Mouse (Mus musculus) hindbrain, embryonic 14.5 days (tissue): ENCODE measurements around the gene Lmna. TPM values are rescaled to one million over a fixed set of nuclear protein-coding genes. Genes with fewer than 3 reads are reported as not detected.

Experiments
- ATAC-seq: fragments of 200-750 bp; cut with Nextera tagmentation; 2 replicates; pipeline ENCODE4 v1.8.0; 2017; ENCODE audit warnings: moderate number of reproducible peaks, mild to moderate bottlenecking, moderate TSS enrichment, moderate library complexity; ENCODE audit not compliant: low FRiP score
- DNase-seq: peaks from one replicate; pipeline ENCODE4 v3.0.0-alpha.2; 2015; ENCODE audit warnings: low spot score
- H3K27ac ChIP-seq: fragments of 300-500 bp; sonication (generic); 2 replicates; pipeline ENCODE4 v1.5.1; 2014; ENCODE audit warnings: mild to moderate bottlenecking, moderate library complexity
- H3K27me3 ChIP-seq: fragments of 300-500 bp; sonication (generic); 2 replicates; pipeline ENCODE4 v1.6.1; 2014; ENCODE audit warnings: mild to moderate bottlenecking, low read length, mixed read lengths; ENCODE audit not compliant: control insufficient read depth, insufficient read depth
- H3K36me3 ChIP-seq: fragments of 300-500 bp; sonication (generic); replicated peaks from 2 replicates; pipeline ENCODE4 v1.6.1; 2014; ENCODE audit not compliant: control insufficient read depth, insufficient read depth
- H3K4me1 ChIP-seq: fragments of 300-500 bp; sonication (generic); replicated peaks from 2 replicates; pipeline ENCODE4 v1.6.1; 2014; ENCODE audit warnings: antibody characterized with exemption, low read length, mixed read lengths; ENCODE audit not compliant: control insufficient read depth, insufficient read depth
- H3K4me2 ChIP-seq: fragments of 300-500 bp; sonication (generic); replicated peaks from 2 replicates; pipeline ENCODE4 v1.6.1; 2014; ENCODE audit warnings: mild to moderate bottlenecking, moderate library complexity
- H3K4me3 ChIP-seq: fragments of 300-500 bp; sonication (generic); replicated peaks from 2 replicates; pipeline ENCODE4 v1.5.1; 2014; ENCODE audit warnings: mild to moderate bottlenecking, low read length
- H3K9ac ChIP-seq: fragments of 300-500 bp; sonication (generic); 2 replicates; pipeline ENCODE4 v1.6.1; 2014
- H3K9me3 ChIP-seq: fragments of 300-500 bp; sonication (generic); 2 replicates; pipeline ENCODE4 v1.6.1; 2016; ENCODE audit warnings: low read length; ENCODE audit not compliant: control insufficient read depth
- WGBS: fragments of 180-500 bp; shearing (Covaris S2); extraction: QIAGEN DNeasy Blood & Tissue Kit; methylation state at CpG from one replicate; pipeline ENCODE4 v1.1.7; 2014; 5-methylcytosine and 5-hydroxymethylcytosine counted together
- polyA plus RNA-seq: library from polyadenylated mRNA; unstranded; fragments of >200 nt; fragmentation: Nextera tagmentation; extraction: Ambion mirVana; gene quantifications from 2 replicates; pipeline ENCODE4 v1.2.1, GENCODE M21; 2014

Lmna gene
- polyA plus RNA-seq, 1 experiment from 2014 or later, result 44.3 TPM

- no peaks in the 10 kb centered on the region for H3K27me3 ChIP-seq
- ATAC-seq (no peak), DNase-seq (no peak)
- H3K27ac ChIP-seq, result no peak overlapping the region
- H3K9me3 ChIP-seq, result no peaks in the 10 kb centered on the region
- H3K4me1 ChIP-seq, result no peaks in the 10 kb centered on the region
- H3K9ac ChIP-seq, result no peak overlapping the region
- 72% methylated on average over 12 of the region's 12 CpGs for WGBS
- no peak overlapping the region for H3K4me3 ChIP-seq
- peaks cover 67% of the 10 kb centered on the region for H3K36me3 ChIP-seq
- no peak overlapping the region for H3K4me2 ChIP-seq
Observed at GRCm38 (mm10) chr3:88450379-88451131, 59.2 kb downstream of the Lmna start.

- Histone ChIP-seq H3K27ac (no peak overlapping the region), H3K27me3 (no peaks in the 10 kb centered on the region), H3K9ac (peak overlapping the region; percentile 32; the same call in 1 of the 2 replicates), H3K4me3 (no peak overlapping the region), H3K36me3 (peaks cover 76% of the 10 kb centered on the region), H3K9me3 (no peaks in the 10 kb centered on the region), H3K4me2 (peak overlapping the region; percentile 37), H3K4me1 (no peaks in the 10 kb centered on the region)
- ATAC-seq (no peak), DNase-seq (no peak)
- 7% methylated on average over 21 of the region's 21 CpGs for WGBS
Observed at GRCm38 (mm10) chr3:88449395-88450023, 60.2 kb downstream of the Lmna start.

- H3K9ac ChIP-seq, result no peak overlapping the region
- peaks cover 75% of the 10 kb centered on the region for H3K36me3 ChIP-seq
- ATAC-seq, result no peak
- WGBS, result 91% methylated on average over 8 of the region's 8 CpGs
- no peaks in the 10 kb centered on the region for H3K4me1 ChIP-seq
- H3K4me3 ChIP-seq, result no peak overlapping the region
- H3K27ac ChIP-seq, result no peak overlapping the region
- no peaks in the 10 kb centered on the region for H3K27me3 ChIP-seq
- no peak overlapping the region for H3K4me2 ChIP-seq
- H3K9me3 ChIP-seq, result no peaks in the 10 kb centered on the region
- DNase-seq, result no peak
Observed at GRCm38 (mm10) chr3:88448443-88448842, 61.3 kb downstream of the Lmna start.

- Histone ChIP-seq H3K4me1 (no peaks in the 10 kb centered on the region), H3K27me3 (no peaks in the 10 kb centered on the region), H3K27ac (no peak overlapping the region), H3K9ac (no peak overlapping the region), H3K36me3 (peaks cover 79% of the 10 kb centered on the region), H3K9me3 (no peaks in the 10 kb centered on the region), H3K4me2 (no peak overlapping the region), H3K4me3 (no peak overlapping the region)
- WGBS, result 57% methylated on average over 8 of the region's 8 CpGs
- DNase-seq (no peak), ATAC-seq (no peak)
Observed at GRCm38 (mm10) chr3:88447676-88448183, 62.0 kb downstream of the Lmna start.

- Histone ChIP-seq H3K36me3 (peaks cover 79% of the 10 kb centered on the region), H3K27ac (no peak overlapping the region), H3K9ac (no peak overlapping the region), H3K4me2 (no peak overlapping the region), H3K9me3 (no peaks in the 10 kb centered on the region), H3K27me3 (no peaks in the 10 kb centered on the region), H3K4me3 (no peak overlapping the region), H3K4me1 (no peaks in the 10 kb centered on the region)
- DNase-seq, result no peak
- ATAC-seq, result no peak
- WGBS, result 73% methylated on average over 8 of the region's 8 CpGs
Observed at GRCm38 (mm10) chr3:88446471-88447123, 63.2 kb downstream of the Lmna start.

- H3K4me1 ChIP-seq, result no peaks in the 10 kb centered on the region; the same call in 1 of the 2 replicates
- no peak overlapping the region for H3K27ac ChIP-seq
- no peak overlapping the region for H3K9ac ChIP-seq
- DNase-seq, result no peak
- WGBS, result 83% methylated on average over 7 of the region's 7 CpGs
- H3K4me2 ChIP-seq, result no peak overlapping the region
- no peaks in the 10 kb centered on the region for H3K27me3 ChIP-seq
- H3K4me3 ChIP-seq, result no peak overlapping the region
- no peak for ATAC-seq
- no peaks in the 10 kb centered on the region for H3K9me3 ChIP-seq
- H3K36me3 ChIP-seq, result peaks cover 79% of the 10 kb centered on the region
Observed at GRCm38 (mm10) chr3:88442888-88443287, 66.9 kb downstream of the Lmna start.

- Histone ChIP-seq H3K4me1 (no peaks in the 10 kb centered on the region; the same call in 1 of the 2 replicates), H3K36me3 (peaks cover 79% of the 10 kb centered on the region)
Observed at GRCm38 (mm10) chr3:88442488-88442887, 67.3 kb downstream of the Lmna start.

GRCm38 (mm10) chr3:88440500-88441381 lies 69.0 kb downstream of the Lmna start:
- Histone ChIP-seq H3K4me1 (no peaks in the 10 kb centered on the region; the same call in 1 of the 2 replicates), H3K9ac (no peak overlapping the region), H3K27ac (no peak overlapping the region), H3K4me2 (peak overlapping the region; percentile 25; the same call in 1 of the 2 replicates), H3K4me3 (no peak overlapping the region), H3K27me3 (no peaks in the 10 kb centered on the region), H3K9me3 (no peaks in the 10 kb centered on the region), H3K36me3 (peaks cover 80% of the 10 kb centered on the region)
- ATAC-seq (peak; percentile 23; the same call in 1 of the 2 replicates), DNase-seq (peak; percentile 56)
- WGBS, result 24% methylated on average over 27 of the region's 27 CpGs

More at GRCm38 (mm10) chr3:88442488-88442887, 67.3 kb downstream of the Lmna start:
- no peak overlapping the region for H3K4me3 ChIP-seq
- H3K9ac ChIP-seq, result no peak overlapping the region
- H3K9me3 ChIP-seq, result no peaks in the 10 kb centered on the region
- ATAC-seq, result no peak
- no peak overlapping the region for H3K27ac ChIP-seq
- WGBS, result 89% methylated on average over 12 of the region's 12 CpGs
- no peak for DNase-seq
- H3K4me2 ChIP-seq, result no peak overlapping the region
- no peaks in the 10 kb centered on the region for H3K27me3 ChIP-seq
